Comparison of ENCODE assay signal across 20 mouse cellular contexts in genomic region chr1:169283440-169283839, GRCm38 (mm10).
"Had no signal": no experiment of that assay in that cellular context is flagged by ENCODE, and none has a peak within 500 bp of the region (broad histone marks: within the 10 kb centered on the region; RNA-seq: fewer than 3 reads in every experiment).

No protein-coding gene starts in this region.

- ATAC-seq: midbrain, embryonic 15.5 days had no signal

- H3K27me3 ChIP-seq: limb, embryonic 13.5 days; liver, embryonic 13.5 days; midbrain, embryonic 12.5 days; midbrain, embryonic 15.5 days; neural tube, embryonic 13.5 days had no signal

- H3K4me3 ChIP-seq: limb, embryonic 10.5 days; limb, embryonic 13.5 days; liver, embryonic 13.5 days; midbrain, embryonic 12.5 days; midbrain, embryonic 15.5 days; myocyte; neural tube, embryonic 13.5 days had no signal

- H3K27ac ChIP-seq: limb, embryonic 10.5 days; limb, embryonic 13.5 days; liver, embryonic 13.5 days; midbrain, embryonic 12.5 days; midbrain, embryonic 15.5 days; neural tube, embryonic 13.5 days had no signal

- DNase-seq: kidney, adult 18-20 months; kidney, adult 9 months; kidney, postnatal 14 days; kidney, postnatal 4 days; layer of hippocampus, adult 9-11 months; liver; liver, embryonic 13.5 days; lung, adult 2 months; lung, postnatal 14 days; lung, postnatal 4 days; right cerebral cortex, postnatal 14 days; thymus, adult 2 months; thymus, postnatal 14 days; thymus, postnatal 4 days had no signal

- H3K9me3 ChIP-seq: limb, embryonic 10.5 days; limb, embryonic 13.5 days; liver, embryonic 13.5 days; midbrain, embryonic 12.5 days; midbrain, embryonic 15.5 days; neural tube, embryonic 13.5 days had no signal

- H3K4me2 ChIP-seq: limb, embryonic 13.5 days; liver, embryonic 13.5 days; midbrain, embryonic 12.5 days; midbrain, embryonic 15.5 days; neural tube, embryonic 13.5 days had no signal

- H3K4me1 ChIP-seq: limb, embryonic 10.5 days; limb, embryonic 13.5 days; liver, embryonic 13.5 days; midbrain, embryonic 12.5 days; midbrain, embryonic 15.5 days; neural tube, embryonic 13.5 days had no signal

- H3K9ac ChIP-seq: limb, embryonic 13.5 days; liver, embryonic 13.5 days; midbrain, embryonic 12.5 days; midbrain, embryonic 15.5 days; neural tube, embryonic 13.5 days had no signal

- H3K36me3 ChIP-seq: limb, embryonic 10.5 days; limb, embryonic 13.5 days; liver, embryonic 13.5 days; midbrain, embryonic 12.5 days; midbrain, embryonic 15.5 days; neural tube, embryonic 13.5 days had no signal
